Mouse (Mus musculus) cerebellum, postnatal 14 days (tissue): Measurements from ENCODE around the gene Dram1.
A peak's percentile ranks its signal among the peaks of the same experiment; 100 is the strongest.
"Not testable (repeated sequence)": the region's sequence is repeated elsewhere in the genome, so short reads cannot be mapped to it uniquely, and the experiment has no call there.

Experiments used
- DNase-seq, 2 experiments: peaks; one replicate each; pipeline ENCODE4 v3.0.0; 2021; ENCODE audit warnings: mixed read lengths in 2 of 2

Gene Dram1

DNA sequence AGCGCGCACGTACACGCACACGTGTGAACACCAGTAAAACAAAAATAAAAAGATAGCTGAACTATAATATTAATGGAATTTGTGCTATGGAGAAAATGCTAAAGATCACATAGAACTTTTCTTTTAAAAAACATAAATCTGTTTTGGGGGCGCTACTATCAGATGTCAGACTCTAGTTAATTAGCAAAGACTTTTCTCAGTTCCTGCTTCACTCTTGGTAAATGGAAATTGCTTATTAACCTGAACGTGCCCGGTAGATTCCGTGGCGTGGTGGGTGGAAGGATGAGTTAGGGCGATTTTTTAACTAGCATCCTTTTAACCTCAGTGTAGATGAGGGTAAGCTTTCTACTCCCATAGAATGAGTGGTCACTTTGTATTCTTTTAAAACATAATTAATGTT lies 6.4 kb upstream of the Dram1 start:
- no peak for DNase-seq

DNA sequence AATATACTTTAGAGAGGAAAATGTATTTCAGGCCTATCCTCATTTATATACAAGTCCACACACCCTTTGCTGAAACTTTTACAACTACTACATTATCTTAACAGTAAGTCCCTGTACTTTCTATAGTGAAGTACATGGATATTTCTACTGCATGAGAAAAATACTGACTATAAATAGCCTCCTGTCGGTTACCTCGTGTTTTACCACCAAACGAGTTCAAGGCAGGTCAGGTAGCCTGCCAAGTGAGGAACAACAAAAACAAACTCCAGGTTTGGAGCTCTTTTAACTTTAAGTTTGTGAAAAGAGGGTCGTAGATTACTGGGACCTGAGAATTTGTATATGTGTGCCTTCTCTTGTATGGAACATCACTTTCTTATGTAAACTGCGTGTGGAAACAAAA lies 5.2 kb upstream of the Dram1 start:
- no peak for DNase-seq

DNA sequence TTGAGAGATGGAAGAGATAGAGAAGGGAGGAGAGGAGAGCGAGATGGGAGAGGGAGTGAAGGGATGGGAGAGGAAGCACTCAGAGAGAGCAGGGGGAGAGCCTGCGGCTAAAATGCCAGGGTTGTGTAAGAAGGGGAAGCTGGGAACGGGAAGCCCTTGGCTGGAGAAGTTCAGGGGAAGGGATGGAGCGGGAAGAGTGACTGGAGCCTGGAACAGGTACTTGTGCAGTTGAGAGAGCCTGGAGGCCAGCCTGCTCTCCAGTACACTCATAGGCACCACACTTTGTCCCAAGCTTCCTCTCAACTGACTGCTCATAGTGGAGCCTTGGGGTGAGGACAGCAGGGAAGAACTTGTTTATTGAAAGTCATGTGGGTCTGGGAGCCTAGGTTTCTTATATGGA lies 4.6 kb upstream of the Dram1 start:
- DNase-seq, result no peak

DNA sequence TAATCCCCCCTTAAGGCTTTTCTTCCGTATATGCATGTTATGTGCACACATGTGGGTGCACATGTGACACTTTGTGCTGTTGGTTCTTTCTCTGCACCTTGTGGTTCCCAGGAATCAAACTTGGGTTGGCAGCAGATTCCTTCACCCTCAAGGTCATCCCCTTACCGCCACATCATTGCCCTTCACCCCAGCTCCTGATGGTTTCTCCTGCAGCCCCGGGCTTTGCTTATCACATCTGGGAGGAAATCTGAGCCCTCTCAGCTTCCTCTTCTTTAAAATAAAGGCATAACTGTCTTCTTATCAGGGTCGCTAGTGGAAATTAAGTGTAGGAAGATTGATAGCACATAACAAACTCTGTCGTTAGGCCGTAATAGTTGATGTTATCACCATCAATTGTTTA lies 3.1 kb upstream of the Dram1 start:
- no peak for DNase-seq

DNA sequence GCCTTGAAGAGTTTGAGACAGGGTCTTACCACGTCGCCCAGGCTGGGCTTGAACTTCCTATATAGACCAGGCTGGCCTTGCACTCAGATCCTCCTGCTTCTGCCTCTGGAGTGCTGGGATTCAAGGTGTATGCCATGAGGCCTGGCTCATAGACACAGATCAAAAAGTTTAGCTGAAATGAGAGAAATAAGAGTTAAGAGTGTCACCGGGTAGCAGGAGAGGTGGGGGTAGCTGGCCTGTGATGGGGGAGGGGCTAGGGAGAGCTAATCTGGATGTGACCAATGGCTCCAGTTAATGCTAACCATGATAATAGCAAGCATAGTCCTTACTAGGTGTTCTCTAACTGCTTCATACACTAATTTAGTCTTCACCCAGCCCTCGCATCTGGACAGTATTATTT lies 2.4 kb upstream of the Dram1 start:
- no peak for DNase-seq

DNA sequence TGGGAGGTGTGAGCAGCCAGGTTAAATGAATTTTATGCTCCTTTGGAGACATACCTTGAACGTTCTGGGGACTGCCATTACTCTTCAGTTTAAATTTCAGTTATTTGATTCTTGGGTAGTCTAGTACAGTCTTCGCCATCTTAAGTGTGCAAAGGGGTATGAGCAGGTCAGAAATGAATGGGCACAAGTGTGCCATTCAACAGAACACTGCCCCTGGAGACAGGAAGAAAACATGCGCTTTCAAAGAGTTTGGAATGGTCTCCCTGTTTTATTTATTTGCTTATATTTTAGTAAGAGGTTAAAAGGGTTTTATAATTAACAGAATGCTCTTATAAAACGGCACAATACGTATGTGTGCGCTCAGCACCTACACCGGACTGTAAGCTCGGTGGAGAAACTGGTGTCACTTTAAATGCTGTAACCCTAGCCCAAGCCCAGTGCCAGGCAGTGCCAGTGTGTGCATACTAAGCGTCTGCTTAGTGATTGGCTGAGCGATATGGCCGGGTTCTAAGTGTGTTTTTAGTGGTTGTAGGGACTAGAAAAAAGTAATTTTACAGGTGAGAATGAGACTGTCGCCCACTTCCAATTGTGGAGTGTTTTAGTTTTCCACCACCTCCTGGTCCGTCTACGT lies 1.7 kb upstream of the Dram1 start:
- DNase-seq, result peak in 1 of 2 experiments; percentile 21

DNA sequence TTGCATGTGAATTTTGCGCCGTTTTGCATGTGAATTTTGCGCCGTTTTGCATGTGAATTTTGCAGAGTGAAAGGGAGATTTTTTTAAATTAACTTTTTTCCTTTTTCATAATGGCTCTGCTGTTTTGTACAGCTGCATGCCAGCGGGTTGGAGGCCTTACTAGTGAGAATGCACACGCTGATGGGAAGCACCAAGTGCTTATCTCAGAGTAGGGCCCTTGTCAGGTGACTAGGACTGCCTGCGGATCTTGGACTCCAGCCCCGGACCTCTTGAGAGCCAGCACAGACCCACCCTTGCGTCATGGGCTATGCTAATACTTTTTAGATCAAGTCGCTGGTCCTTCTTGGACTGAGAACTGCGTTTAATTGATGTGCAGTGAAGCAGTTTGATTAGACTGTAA lies 1.1 kb upstream of the Dram1 start:
- peak; percentile 48 to 52 for DNase-seq

DNA sequence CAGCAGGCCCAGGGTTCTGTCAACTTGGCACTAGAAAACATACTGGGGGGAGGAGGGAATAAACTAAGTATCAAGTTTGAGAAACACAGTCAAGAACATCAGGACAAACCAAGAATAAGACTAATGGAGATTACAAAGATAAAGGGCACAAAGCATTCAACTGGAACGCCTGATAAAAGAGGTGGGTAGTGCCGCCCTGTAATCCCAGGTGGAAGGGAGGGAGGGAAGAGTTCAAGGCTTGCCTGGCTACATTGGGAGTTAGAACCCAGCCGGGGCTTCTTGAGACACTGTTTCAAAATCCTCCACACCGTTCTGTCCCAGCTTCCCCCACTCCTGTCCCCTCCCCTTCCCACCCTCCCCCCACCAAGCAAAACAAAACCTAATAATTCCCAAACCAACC lies 1.2 kb downstream of the Dram1 start:
- no peak for DNase-seq

DNA sequence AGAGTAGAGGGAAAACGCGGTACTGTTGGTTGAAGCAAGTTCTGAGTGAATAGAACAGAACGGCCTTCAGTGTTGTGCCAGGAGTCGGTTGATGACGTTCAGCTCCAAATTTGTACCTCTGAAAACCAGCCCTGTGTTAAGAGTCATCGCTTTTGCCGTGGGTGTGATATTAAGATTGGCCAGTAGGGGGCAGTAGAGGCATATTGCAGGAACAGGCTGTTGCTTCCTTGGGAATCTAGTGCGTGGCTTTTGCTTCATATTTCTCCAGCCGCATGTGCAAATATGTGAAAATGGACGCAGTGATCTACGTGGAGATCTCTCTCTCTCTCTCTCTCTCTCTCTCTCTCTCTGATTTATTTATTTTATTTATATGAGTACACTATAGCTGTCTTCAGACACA lies 2.1 kb downstream of the Dram1 start:
- peak; percentile 96 to 97 for DNase-seq

DNA sequence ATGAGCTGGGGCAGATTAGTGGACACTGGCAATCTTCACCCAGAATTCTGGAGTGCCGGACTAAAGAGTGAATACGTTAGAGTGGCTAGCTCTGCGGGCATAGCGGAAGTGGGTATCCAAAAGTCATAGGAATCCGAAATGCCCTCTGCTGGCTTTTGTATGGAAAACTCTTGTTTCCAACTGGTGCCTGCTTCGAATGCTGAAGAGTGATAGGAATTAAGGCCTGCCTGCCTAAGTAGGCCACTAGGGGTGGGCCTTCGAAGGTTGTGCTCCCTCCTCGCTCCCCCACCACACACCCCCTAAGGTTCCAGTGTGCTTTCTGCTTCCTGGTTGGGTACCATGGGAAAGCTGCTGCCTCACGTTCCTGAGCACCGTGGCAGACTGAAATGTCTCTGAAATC lies 3.9 kb downstream of the Dram1 start:
- no peak for DNase-seq

DNA sequence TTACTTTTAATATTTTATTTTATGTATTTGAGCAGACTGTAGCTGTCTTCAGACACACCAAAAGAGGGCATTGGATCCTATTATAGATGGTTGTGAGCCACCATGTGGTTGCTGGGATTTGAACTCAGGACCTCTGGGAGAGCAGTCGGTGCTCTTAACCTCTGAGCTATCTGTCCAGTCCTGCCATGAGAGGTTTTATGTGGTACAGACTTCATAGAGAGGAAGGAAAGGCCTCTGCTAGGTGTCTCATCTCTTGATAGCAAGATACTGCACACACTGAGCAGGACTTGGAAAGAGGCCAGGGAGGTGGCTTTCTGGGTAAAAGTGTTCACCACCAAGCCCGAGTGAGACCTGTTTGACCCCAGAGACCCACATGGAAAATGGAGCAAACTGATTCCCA lies 5.9 kb downstream of the Dram1 start:
- DNase-seq, result not testable (repeated sequence)

DNA sequence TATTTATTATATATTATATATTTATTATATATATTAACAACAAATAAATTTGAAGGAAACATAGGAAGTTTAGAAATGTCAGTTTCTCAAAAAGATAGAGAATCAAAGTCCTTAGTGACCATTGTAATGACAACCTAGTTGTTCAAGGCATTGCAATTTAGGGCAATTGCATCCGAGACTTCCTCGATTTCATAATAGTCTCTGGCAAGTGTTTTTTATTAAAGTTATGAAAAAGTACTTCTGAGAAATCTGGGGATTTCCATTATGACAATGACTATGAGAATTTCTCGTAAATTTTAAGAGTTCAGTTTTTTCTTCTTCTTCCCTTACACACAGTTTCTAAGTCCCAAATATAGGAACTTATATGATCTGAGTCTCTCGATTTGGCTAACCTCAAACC lies 6.4 kb downstream of the Dram1 start:
- no peak for DNase-seq

DNA sequence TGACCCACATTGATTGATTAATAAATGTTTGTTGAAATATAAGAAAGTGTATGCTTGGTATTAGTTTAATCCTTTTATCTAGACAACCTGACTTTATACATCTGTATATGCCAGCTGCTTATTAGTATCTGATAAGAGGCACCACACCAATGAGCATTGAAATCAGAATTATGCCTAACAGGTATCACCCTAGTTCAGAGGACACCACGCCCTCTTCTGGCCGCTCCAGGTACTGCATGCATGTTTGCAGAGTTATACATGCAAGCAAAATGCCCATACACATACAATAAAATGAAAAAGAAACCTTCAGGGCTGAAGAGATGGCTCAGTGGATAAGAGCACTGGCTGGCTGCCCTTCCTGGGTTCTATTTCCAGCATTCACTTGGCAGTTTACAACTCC lies 7.1 kb downstream of the Dram1 start:
- DNase-seq, result peak in 1 of 2 experiments; percentile 56

DNA sequence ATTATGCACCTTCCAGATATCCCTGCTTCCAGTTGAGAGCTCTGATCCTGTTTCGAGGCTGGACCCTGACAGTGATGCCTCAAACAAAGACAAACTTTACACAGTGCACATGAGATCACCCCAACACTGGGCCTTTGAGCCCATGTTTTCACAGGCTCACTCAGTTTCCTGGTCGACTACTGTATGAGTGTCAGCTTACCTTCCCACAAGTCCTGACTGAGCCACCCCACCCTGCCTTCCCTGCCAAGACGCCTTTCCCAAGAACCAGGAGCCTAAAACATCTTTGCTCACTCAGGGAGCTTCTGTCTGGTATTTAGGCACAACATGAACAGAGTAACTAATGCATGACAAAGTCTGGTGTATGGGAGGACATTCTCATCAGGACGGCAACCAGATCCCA lies 9.6 kb downstream of the Dram1 start:
- DNase-seq, result no peak

DNA sequence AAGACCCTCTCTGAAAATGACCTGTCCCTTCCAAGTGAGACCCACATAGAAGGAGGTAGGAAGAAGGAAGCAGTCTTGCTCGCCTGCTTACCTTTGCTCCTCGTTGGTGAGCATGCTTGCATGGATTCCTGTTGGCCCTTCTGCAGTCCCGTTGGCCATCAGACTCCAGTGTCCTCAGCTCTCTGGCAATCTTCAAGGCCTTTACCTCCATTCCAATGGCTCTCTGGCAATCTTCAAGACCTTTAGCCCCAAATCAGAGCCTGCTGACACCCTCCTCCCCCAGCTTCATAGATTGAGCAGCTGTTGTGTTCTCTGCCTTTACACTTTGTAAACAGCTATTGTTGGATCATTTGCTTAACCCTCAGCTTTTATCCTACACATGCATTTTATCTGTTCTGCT lies 14.7 kb downstream of the Dram1 start:
- DNase-seq, result no peak

DNA sequence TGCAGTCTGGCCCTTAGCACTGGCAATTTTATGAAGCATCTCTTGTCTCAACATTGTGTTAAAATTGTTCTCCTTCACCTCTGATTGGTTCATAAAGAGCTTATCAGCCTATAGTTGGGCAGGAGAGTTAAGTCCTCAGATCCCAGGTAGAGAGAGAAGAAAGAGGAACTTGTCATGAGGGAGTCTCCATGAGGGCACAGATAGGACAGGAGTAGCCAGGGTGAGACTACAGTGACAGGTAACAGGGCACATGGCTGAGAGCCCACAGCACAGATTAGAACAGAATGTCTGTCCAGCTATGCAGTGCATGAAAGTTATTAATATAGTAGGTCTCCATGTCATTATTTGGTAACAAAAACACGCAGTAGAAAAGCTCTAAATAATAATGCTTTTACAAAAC lies 16.7 kb downstream of the Dram1 start:
- DNase-seq, result no peak

DNA sequence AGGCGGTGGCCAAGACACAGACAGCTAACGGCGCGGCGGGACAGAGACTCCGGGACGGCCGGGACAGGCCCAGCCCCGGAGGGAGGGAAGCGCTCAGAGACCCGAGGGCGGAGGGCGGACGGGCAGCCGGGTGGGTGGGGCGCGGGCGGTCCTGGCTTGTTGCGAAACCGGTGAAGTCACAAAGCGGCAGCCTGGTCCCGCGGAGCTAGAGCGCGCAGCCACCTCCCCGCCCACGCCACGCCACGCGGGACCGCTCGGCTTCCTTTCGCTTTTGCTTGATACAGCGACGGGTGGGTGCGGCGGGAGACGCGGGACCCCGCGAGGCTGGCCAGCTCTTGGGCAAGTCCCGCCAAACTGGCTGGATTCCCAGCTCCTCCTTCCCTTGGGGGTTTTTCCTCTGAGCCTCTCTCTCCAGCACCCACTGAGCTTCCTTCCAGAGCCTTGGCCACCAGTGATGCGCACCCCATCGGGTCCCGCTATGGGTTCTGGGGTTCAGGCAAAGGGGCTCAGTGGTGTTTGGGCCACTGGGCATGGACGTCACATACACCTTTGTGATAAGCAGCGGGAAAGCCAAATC lies 21.8 kb downstream of the Dram1 start:
- DNase-seq, result peak; percentile 47 to 61

DNA sequence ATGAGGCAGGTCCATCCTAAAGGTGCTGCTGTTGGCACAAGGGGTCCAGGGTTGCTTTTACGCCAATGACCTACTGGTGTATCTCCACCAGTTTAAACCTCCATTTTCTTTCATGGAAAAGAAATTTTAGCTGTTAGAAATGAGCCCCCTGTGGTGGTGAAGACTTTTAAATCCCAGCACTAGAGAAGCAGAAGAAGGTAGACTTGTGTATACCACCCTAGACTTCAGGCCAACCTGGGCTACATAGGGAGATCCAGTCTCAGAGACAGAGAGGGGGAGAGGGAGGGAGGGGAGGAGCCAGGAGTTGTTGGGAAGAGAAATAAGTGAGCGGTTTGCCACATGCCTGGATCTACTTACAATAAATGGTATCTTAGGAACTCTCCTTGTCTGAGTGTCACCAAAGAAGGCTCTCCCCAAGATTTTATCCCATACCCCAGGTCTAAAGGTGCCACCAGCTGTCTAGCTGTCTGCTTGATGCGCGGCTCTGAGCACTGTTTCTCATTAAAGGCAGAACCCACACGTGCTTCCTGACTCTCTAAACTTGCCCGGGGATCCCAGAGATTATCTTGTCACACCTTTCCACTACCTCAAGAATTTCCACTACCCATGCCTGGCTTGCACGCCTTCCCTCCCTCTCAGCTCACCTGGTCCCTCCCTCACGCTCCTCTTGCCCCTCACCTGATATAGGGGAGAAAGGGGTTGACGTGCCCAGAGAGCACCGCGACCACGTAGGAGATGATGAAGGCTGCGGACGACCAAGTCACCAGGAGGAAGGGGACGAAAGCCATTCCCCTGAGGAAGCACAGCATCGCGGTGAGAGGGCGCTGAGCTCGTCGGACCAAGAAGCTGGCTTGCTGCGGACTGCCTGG lies 22.5 kb downstream of the Dram1 start:
- no peak for DNase-seq

DNA sequence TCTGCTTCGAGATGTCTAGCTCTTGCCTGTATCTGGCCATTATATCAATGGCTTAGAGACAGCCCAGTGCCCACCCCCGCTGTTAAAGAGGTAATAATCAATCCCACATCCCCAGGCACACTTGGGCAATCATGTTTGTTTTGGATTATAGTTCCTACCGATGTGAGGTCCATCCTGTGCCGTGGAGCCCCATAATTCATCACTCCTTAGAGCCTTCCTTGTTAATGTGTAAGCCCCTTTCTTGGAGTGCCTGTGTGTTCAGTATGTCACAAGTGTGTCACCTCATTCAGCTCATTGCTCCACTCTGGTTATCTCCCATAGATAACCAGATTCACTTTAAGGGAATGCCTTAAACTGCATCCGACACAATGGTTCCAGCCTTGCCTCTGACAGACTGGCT lies 24.3 kb downstream of the Dram1 start:
- DNase-seq, result no peak

DNA sequence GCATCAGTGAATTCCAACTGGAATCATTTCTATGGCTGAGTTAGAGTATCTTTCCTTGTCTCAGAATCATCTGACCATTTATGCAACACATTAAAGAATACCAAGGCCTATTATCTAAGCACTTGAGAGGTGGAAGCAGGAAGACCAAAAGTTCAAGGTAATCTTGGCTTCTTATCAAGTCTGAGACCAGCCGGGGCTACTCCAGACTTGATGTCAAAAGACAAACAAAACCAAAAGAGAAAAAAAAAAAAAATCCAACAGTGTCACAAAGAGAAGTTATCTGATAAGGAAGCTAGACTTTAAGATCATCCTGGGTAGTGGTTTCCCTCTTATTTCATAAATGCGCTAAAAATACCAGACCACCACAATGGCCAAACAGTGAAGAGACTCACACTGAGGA lies 26.3 kb downstream of the Dram1 start:
- DNase-seq, result no peak

DNA sequence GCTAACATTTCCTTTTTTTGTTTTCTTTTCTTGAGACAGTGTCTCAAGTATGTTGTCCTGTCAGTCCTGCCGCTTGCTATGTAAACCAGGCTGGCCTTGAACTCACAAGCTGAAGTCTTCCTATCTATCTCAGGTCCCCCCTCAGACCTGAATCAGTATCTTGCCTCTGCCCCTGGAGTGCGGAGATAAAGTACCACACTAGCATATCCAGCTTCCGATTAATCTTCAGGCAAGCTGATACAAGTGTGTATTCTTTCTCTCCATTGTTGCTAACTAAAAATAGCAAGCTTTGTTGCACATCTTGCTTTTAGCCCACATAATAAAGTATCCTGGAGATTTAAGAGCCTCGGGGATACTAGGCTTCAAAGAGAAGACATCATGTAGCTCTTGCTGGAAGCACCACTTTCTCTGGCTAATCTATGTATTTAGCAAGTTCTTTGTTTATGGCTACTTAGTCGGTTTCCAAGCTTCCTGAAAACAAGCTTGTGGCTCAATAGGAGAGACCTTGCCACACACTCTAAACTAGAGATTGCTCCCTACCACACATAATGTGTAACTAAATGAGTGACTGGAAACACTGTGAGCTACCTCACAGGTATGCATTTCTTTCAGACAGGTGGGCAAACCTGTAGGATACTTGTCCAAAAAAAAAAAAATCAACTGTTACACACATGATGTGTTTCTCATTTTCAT lies 27.3 kb downstream of the Dram1 start:
- DNase-seq, result no peak

DNA sequence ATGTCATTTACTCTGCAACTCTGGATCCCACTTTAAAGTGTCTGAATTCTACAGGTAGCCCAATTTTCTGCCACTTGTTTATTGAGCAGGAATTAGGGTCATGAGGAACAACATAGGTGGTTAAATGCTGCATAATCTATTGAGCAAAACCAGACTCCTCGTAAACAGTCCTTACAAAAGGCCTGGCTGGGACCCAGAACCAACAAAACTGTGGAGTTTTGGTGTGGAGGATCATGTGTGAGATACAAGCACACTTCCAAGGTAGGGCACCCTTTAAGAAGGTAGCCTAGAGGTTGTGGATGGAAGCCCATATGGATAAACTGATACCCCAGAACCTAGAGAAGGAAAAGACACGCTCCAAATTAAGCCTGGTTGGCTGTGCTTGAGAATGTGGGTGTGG lies 28.2 kb downstream of the Dram1 start:
- no peak for DNase-seq

DNA sequence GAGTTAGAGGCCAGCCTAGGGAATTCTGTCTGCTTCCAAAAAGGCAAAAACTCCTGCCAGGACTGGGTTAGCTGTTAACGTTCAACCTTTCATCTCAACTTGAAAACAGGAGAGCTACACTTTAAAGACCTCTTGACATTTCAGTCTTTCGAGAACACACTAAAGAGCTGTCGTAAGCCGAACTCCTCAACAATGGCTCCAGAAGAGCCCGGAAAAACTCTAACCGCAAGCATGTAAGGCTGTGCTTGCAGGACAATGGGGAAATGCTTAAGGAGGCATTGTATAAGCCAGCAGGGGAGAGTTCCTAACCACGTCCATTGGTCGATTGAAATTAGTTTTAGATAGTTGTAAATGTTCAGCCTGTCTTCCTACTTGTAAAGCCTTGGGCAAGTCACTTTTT lies 29.1 kb downstream of the Dram1 start:
- no peak for DNase-seq
